Mouse (Mus musculus) brain, embryonic 14.5 days (tissue): ENCODE data around the gene Gm49403. TPM values are rescaled to one million over a fixed set of nuclear protein-coding genes. Genes with fewer than 3 reads are reported as not detected.
"Not testable (repeated sequence)": the region's sequence is repeated elsewhere in the genome, so short reads cannot be mapped to it uniquely, and the experiment has no call there.

Experiments used
- DNase-seq: peaks from one replicate; pipeline ENCODE4 v3.0.0-alpha.2; 2011; ENCODE audit warnings: low read depth
- CTCF ChIP-seq: fragments of 200-500 bp; IDR thresholded peaks from 2 replicates; pipeline ENCODE4 v1.5.1; 2012; ENCODE audit warnings: inconsistent platforms, mild to moderate bottlenecking, moderate library complexity, borderline replicate concordance; ENCODE audit not compliant: insufficient read depth, insufficient read length; ENCODE audit errors: extremely low read depth
- POLR2A ChIP-seq: fragments of 200-500 bp; IDR thresholded peaks from 2 replicates; pipeline ENCODE4 v1.6.1; 2012; ENCODE audit warnings: mild to moderate bottlenecking, inconsistent platforms, borderline replicate concordance; ENCODE audit not compliant: poor library complexity, insufficient read depth, insufficient read length, severe bottlenecking; ENCODE audit errors: extremely low read depth
- polyA plus RNA-seq: library from polyadenylated mRNA; depleted of rRNA; stranded (reverse); fragments of >200 nt; gene quantifications from 2 replicates; pipeline ENCODE4 v1.2.3, GENCODE M21; 2012

Gm49403 gene
- polyA plus RNA-seq, 1 experiment: not detected

- TF ChIP-seq POLR2A (peak; percentile 56; the same call in 1 of the 2 replicates), CTCF (no peak)
Observed at GRCm38 (mm10) chr19:8880311-8881033, 3.3 kb upstream of the Gm49403 start, which contains the start of gene Uqcc3. Gene Uqcc3, minus strand, starts transcription at chr19:8880923.

GRCm38 (mm10) chr19:8881034-8881392, 2.7 kb upstream of the Gm49403 start:
- DNase-seq: no peak
- TF ChIP-seq POLR2A (no peak), CTCF (no peak)

More at GRCm38 (mm10) chr19:8880311-8881033, 3.3 kb upstream of the Gm49403 start, which contains the start of gene Uqcc3:
- peak; percentile 96 for DNase-seq

GRCm38 (mm10) chr19:8886916-8887584, 3.3 kb downstream of the Gm49403 start:
- TF ChIP-seq POLR2A: no peak
- no peak for TF ChIP-seq CTCF
- DNase-seq: no peak

- DNase-seq: no peak
- TF ChIP-seq CTCF (no peak), POLR2A (no peak)
Observed at GRCm38 (mm10) chr19:8887585-8888463, 4.1 kb downstream of the Gm49403 start.

- TF ChIP-seq CTCF: no peak
- TF ChIP-seq POLR2A: peak; percentile 60; the same call in 1 of the 2 replicates
- DNase-seq: peak; percentile 99
Observed at GRCm38 (mm10) chr19:8888511-8889385, 5.0 kb downstream of the Gm49403 start, which contains the start of the genes 1810009A15Rik and Gm49416. Gene 1810009A15Rik, plus strand, starts transcription at chr19:8888853. Gene Gm49416, plus strand, starts transcription at chr19:8888926.

- TF ChIP-seq CTCF (no peak), POLR2A (peak; percentile 78)
- DNase-seq: peak; percentile 95
Observed at GRCm38 (mm10) chr19:8892829-8893766, 9.4 kb downstream of the Gm49403 start, which contains the start of gene Ints5. Gene Ints5, plus strand, starts transcription at chr19:8893005.

GRCm38 (mm10) chr19:8895397-8895960, 11.7 kb downstream of the Gm49403 start:
- DNase-seq: no peak
- TF ChIP-seq CTCF: no peak

- not testable (repeated sequence) for DNase-seq
Observed at GRCm38 (mm10) chr19:8896231-8896630, 12.5 kb downstream of the Gm49403 start.

- DNase-seq: peak; percentile 41
Observed at GRCm38 (mm10) chr19:8897211-8897864, 13.6 kb downstream of the Gm49403 start.
